Mouse (Mus musculus): ENCODE data around the gene Olfr231.

GRCm38 (mm10) chr1:174131217-174131616 is 10.3 kb upstream of the Olfr231 start, which contains the start of gene Olfr424:
- TF ChIP-seq CTCF (IDR thresholded peaks at IDR 0.05) = no peak
- no peak for TF ChIP-seq EP300 (IDR thresholded peaks at IDR 0.05)

Data from lung, postnatal 0 days (tissue).